ENCODE assay signal across 16 mouse cellular contexts in genomic region chr12:26316261-26316660, GRCm38 (mm10).
DNase-seq lines count a peak whose midpoint lies in the region; ATAC-seq and TF ChIP-seq lines count a peak whose summit lies in the region.
"Had no signal": no experiment of that assay in that cellular context is flagged by ENCODE, and none has a peak within 500 bp of the region (broad histone marks: within the 10 kb centered on the region; RNA-seq: fewer than 3 reads in every experiment).

No protein-coding gene starts in this region.

- H3K9ac ChIP-seq in midbrain, embryonic 16.5 days (ENCODE audit: low read depth, low read length), result no peak overlapping the region
- H3K9ac ChIP-seq: embryonic facial prominence, embryonic 12.5 days; limb, embryonic 12.5 days had no signal

- peaks cover 2% of the 10 kb centered on the region for H3K36me3 ChIP-seq in midbrain, embryonic 16.5 days (ENCODE audit: control insufficient read depth, insufficient read depth, low read length)
- peaks cover 95% of the 10 kb centered on the region for H3K36me3 ChIP-seq in limb, embryonic 10.5 days
- H3K36me3 ChIP-seq: G1E had no signal

- H3K4me1 ChIP-seq in lung, adult 2 months (ENCODE audit: control insufficient read depth, insufficient read depth, low read length), result no peaks in the 10 kb centered on the region
- H3K4me1 ChIP-seq in midbrain, embryonic 16.5 days (ENCODE audit: control insufficient read depth, insufficient read depth, low read length), result no peaks in the 10 kb centered on the region
- no peaks in the 10 kb centered on the region for H3K4me1 ChIP-seq in limb, embryonic 10.5 days
- H3K4me1 ChIP-seq: embryonic facial prominence, embryonic 12.5 days; limb, embryonic 12.5 days; megakaryocyte, embryonic 14.5 days had no signal

- no peaks in the 10 kb centered on the region for H3K27me3 ChIP-seq in midbrain, embryonic 16.5 days (ENCODE audit: control insufficient read depth, insufficient read depth, low read depth, low read length)
- no peaks in the 10 kb centered on the region for H3K27me3 ChIP-seq in limb, embryonic 10.5 days (ENCODE audit: low read depth, poor library complexity, severe bottlenecking)
- H3K27me3 ChIP-seq: embryonic facial prominence, embryonic 12.5 days; limb, embryonic 12.5 days had no signal

- ATAC-seq in common myeloid progenitor, adult 5-6 weeks (replicated peaks; ENCODE audit: low read depth, poor library complexity, severe bottlenecking), result peak; percentile 37
- no peak for ATAC-seq in midbrain, embryonic 16.5 days
- ATAC-seq: forebrain, embryonic 14.5 days had no signal

- H3K9me3 ChIP-seq in midbrain, embryonic 16.5 days (replicated peaks; ENCODE audit: control insufficient read depth, low read length, poor library complexity, severe bottlenecking), result no peaks in the 10 kb centered on the region
- no peaks in the 10 kb centered on the region for H3K9me3 ChIP-seq in limb, embryonic 10.5 days (replicated peaks)
- H3K9me3 ChIP-seq: embryonic facial prominence, embryonic 12.5 days; limb, embryonic 12.5 days had no signal

- no peak overlapping the region for H3K4me2 ChIP-seq in midbrain, embryonic 16.5 days (ENCODE audit: low read length)
- H3K4me2 ChIP-seq: embryonic facial prominence, embryonic 12.5 days; limb, embryonic 12.5 days had no signal

- intact Hi-C loops in gastrocnemius, postnatal 36 days (cut with DNase I), result no loop called here

- 25% methylated on average over 3 of the region's 3 CpGs for WGBS in lung, adult 2 months
- 81% methylated on average over 3 of the region's 3 CpGs for whole genome bisulfite sequencing in midbrain, embryonic 16.5 days
- WGBS in limb, embryonic 10.5 days, result 85% methylated on average over 3 of the region's 3 CpGs

- no peak overlapping the region for H3K4me3 ChIP-seq in lung, adult 2 months (replicated peaks; ENCODE audit: extremely low read depth, low read depth, low read length)
- H3K4me3 ChIP-seq in midbrain, embryonic 16.5 days (ENCODE audit: low read depth, low read length), result no peak overlapping the region
- no peak overlapping the region for H3K4me3 ChIP-seq in limb, embryonic 10.5 days
- H3K4me3 ChIP-seq: embryonic facial prominence, embryonic 12.5 days; limb, embryonic 12.5 days; megakaryocyte, embryonic 14.5 days had no signal

- TF ChIP-seq CTCF in lung, adult 2 months (IDR thresholded peaks at IDR 0.05; ENCODE audit: insufficient read depth, low read length), result no peak

- no peak overlapping the region for H3K27ac ChIP-seq in midbrain, embryonic 16.5 days (ENCODE audit: low read length)
- H3K27ac ChIP-seq in limb, embryonic 10.5 days, result no peak overlapping the region
- H3K27ac ChIP-seq: embryonic facial prominence, embryonic 12.5 days; limb, embryonic 12.5 days had no signal

- peak; percentile 66 for DNase-seq in gastrocnemius, adult 18-20 months (ENCODE audit: low spot score)
- no peak for DNase-seq in gastrocnemius, postnatal 36 days
- DNase-seq in 3T3-L1 (ENCODE audit: low read depth, low spot score), result peak; percentile 20
- DNase-seq in lung, adult 2 months, result peak; percentile 33
- DNase-seq in testis, postnatal 10 days (ENCODE audit: low spot score), result no peak
- DNase-seq in limb, embryonic 10.5 days (ENCODE audit: low spot score), result no peak
- DNase-seq: cerebellum, adult 8-10 months; kidney, adult 11 months; retina, postnatal 1 day had no signal

- TF ChIP-seq POLR2A in lung, adult 2 months (IDR thresholded peaks at IDR 0.05; ENCODE audit: borderline replicate concordance, extremely low read depth, low read depth, low read length), result no peak

Comparison
In these comparisons a context has a peak if more than half of its experiments do, and no peak if none do; other contexts are left out.
1. DNase-seq: peak in gastrocnemius, adult 18-20 months (single experiment), 3T3-L1 (single experiment) and lung, adult 2 months (single experiment); none in gastrocnemius, postnatal 36 days (0 of 2), testis, postnatal 10 days (single experiment) and limb, embryonic 10.5 days (single experiment).